Mouse (Mus musculus): ENCODE measurements around the gene Nova2.
A peak's percentile ranks its signal among the peaks of the same experiment; 100 is the strongest.

The Nova2 gene

DNA sequence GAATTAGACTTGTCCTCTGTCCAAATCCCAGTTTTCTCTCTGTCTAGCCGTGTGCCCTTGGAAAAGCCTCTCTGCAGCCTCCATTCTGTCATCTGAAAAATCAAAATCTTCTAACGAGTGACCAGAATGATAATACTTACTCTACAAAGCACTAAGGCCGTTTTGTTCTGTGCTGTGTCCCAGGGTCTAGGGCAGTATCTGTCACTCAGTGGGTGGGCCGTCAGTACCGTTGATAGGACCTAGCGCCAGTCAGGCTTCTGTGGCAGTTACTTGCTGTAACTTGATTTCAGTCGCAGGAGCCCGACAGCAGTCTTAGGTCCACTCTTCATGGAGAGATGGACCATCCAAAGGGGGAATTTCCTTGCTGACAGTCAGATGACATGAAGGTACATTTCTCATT lies 1.4 kb upstream of the Nova2 start:
- DNase-seq (ENCODE audit: low spot score) = no peak

DNA sequence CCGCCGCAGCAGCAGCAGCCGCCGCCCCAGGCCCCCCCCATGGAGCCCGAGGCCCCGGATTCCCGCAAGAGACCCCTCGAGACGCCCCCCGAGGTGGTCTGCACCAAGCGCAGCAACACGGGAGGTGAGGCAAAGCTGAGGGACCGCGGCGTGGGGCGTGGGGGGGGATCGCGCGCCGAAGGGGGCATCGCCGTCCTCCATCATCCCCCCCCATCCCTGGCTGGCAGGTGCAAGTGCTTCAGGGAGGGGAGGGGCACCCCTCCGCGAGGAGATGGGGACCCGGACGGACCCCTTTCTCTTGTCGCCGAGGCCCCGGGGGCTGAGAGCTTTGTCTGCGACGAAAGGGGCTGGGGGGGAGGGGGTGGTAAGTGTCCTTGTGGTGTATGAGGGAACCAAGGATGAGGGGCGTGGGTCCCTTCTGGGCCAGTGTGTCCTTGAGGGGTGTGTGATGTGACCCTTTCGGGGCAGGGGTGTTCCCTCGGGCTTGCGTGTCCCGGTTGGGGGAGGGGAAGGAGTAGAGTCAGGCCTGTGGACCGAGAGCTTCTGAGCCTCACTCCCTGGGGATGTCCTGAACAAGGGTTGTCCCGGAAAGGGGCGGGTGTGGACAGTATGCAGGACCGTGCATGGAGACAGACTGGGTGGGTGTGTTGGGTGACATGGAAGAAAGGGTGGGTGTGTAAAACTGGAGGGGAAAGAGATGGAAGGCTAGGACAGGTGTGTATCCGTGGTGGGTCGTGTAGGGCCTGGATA lies 528 bp downstream of the Nova2 start:
- peak; percentile 70 for DNase-seq (ENCODE audit: low spot score)

DNA sequence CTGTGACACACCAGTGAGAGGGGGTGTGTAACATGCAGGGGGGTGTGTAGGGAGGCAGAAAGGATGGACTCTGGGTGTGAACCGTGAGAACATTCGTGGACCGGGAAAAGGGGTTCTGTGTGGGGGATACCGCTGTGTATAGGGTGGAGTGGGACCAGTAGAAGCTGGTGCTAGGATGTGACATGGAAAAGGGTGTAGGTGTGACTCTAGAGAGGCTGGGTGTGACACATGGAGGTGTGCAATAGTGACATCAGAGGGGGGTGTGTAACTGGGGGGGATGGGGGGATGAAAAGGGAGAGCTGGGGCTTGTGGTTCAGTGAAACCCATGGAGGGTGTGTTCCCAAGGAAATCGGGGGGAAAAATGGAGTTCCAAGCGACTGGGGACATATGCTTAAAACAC lies 1.2 kb downstream of the Nova2 start:
- no peak for DNase-seq (ENCODE audit: low spot score)

DNA sequence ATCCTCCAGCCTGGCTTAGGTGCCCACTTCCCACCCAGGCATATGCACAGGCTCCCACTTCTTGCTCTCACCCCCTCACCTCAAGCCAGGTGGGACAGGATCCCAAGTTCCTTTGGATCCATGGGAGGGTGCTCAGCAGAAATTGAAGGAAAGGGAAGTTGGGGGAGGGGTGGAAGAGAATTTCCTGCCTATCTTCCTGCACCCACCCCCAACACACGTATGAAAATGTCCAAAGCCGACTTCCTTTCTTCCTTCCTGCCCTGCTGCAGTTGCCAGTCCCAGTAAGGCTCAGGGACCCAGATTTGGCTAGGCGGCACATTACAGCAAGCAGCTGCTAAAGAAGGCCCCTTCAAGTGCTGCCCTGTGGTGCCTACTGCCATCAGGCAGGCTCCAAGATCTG lies 2.1 kb downstream of the Nova2 start:
- DNase-seq (ENCODE audit: low spot score) = peak; percentile 71

DNA sequence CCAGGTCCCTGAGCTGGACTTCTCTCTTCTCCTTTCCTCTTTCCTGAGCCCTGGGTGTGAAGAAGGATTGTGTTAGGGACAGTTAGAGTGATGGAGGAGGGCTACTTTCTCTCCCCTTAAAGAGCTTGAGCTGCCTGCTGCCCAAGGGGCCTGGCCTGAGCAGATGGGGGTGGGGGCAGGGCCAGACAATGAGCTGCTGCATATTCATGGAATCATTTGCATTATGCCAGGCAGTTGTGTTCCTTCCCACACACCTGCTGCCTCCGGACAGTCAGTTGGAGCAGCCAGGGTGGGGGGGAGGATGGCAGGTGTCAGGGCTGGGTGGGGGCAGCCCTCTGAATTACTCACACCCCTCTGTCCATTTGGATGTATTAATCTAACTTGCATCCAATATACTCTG lies 16.7 kb downstream of the Nova2 start:
- DNase-seq (ENCODE audit: low spot score) = no peak

DNA sequence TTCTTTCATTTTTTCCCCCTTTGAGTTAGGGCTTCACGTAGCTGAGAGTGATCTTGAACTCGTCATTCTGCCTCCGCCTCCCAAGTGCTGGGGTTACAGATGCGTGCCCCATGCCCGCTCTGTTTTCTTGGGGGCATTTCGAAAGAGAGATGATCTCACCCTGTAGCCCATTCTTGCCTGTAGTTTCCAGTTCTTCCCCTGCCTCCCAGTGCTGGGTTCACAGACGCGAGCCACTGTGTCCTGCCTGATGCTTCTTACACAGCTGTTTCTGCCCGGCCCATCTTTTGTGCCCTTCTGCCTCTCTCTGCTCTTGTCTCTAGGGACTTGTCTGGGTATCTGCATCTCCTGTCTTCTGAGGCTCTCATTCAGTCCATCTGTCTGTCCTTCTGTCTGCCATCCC lies 17.1 kb downstream of the Nova2 start:
- no peak for DNase-seq (ENCODE audit: low spot score)

DNA sequence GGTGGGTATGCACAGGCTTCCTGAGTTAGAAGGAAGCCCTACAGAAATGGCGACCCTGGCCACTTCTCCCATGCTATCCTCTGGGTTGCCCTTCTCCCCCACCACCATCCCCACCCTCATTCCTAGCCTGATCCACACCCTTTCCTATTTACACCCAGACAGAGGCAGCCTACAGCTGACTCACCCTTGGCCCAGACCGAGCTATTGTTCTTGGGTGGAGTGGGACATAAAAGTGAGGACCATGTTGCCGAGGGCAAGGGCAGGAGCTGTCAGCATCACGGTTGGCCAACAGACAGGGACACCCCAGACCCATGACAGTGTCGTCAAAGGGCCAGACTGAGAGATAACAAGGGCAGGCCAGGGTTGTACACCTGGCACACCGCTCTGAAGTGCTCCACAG lies 22.5 kb downstream of the Nova2 start:
- peak; percentile 87 for DNase-seq (ENCODE audit: low spot score)

DNA sequence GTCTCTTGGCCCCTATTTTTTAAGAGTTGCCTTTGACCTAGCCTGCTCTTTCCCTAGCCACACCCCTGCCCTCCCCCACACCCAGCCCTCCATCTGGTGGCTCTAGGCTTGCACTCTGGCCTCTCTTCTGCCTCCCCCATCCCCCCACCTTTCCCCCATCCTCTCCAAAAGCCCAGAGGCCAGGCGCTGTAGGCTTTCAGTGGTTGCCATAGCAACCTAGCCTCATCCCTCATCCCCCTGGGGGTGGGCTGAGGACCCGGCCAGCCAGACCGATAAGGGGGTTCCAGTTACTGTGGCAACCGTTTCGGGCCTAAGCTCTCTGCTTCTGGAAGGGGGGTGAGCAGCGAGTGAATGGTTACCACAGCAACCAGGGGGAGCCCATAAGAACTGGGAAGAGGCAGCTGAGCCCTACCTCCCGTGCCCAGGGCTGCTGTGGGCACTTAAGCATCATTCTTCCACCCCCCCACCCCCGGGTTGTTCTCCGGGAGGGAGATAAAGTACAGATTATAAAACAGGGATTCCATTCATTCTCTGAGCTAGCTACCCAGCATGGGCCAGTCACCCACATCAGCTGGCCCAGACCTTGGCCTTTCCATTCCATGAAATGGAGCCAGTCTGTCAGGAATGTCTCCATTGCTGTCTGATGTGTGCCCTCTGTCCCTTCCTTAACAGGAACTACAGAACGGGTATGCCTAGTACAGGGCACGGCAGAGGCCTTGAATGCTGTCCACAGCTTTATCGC lies 24.3 kb downstream of the Nova2 start:
- DNase-seq (ENCODE audit: low spot score) = no peak

DNA sequence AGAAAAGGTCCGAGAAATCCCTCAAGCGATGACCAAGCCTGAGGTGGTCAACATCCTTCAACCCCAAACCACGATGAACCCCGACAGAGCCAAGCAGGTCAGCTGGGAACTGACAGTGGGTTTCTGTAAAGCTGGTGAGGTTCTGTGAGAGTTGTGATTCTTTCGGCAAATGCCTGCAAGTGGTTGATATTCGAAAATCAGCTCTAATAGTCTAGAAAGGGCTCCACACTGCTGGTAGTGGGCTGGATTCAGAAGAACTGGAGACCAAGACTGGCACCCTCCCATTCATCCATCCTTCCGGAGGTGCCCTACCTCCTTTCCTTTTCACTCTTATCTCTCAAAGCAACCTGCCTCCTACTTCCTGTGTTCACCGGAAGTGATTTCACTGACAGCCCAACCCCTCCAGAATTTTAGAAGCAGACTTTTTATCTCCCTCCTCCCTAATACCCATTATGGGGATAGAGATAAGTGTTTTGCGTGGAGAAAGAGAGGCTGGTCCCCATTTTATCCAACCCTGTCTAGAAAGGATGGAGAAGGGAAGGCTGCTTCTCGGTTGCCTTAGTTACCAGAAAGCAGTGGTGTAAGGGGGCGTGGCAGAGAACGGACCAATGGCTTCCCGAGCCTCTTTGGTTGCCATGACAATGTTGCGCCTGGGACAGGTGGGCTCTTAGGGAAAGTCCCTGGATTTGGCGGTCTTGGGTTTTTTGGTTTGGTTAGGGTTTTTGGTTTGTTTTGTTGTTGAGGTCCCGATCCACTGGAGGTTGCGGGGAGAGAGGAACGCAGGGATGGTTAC lies 25.0 kb downstream of the Nova2 start:
- DNase-seq (ENCODE audit: low spot score) = no peak

DNA sequence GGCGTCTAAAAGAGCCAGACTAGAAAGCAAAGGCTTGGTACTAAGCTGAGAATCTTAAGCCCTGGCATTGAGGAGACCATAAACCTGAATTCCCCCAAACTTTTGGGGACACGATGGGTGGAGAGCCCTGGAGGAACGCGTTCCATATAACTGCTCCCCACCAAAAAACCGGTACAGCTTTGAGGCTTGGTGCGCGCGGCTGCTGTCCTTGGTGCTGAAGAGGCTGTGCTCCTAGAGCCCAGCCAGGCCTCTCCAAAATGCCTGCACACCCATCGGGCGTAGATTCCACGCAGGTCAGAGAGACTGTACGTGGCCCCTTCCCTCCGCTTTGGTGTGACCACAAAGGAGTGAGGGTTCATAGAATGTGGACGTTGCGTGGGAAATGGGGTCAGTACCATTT lies 25.7 kb downstream of the Nova2 start:
- no peak for DNase-seq (ENCODE audit: low spot score)

DNA sequence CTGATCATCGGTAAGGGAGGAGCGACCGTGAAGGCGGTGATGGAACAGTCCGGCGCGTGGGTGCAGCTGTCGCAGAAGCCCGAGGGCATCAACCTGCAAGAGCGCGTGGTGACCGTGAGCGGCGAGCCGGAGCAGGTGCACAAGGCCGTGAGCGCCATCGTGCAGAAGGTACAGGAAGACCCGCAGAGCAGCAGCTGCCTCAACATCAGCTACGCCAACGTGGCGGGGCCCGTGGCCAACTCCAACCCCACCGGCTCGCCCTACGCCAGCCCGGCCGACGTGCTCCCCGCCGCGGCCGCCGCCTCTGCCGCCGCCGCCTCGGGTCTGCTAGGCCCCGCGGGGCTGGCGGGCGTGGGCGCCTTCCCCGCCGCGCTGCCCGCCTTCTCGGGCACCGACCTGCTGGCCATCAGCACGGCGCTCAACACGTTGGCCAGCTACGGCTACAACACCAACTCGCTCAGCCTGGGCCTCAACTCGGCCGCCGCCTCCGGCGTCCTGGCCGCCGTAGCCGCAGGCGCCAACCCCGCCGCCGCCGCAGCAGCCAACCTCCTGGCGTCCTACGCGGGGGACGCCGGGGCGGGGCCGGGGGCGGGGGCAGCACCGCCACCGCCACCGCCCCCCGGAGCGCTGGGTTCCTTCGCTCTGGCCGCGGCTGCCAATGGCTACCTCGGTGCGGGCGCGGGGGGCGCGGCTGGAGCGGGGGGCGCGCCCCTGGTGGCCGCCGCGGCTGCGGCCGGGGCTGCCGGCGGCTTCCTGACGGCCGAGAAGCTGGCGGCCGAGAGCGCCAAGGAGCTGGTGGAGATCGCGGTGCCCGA lies 32.1 kb downstream of the Nova2 start:
- peak; percentile 37 for DNase-seq (ENCODE audit: low spot score)

DNA sequence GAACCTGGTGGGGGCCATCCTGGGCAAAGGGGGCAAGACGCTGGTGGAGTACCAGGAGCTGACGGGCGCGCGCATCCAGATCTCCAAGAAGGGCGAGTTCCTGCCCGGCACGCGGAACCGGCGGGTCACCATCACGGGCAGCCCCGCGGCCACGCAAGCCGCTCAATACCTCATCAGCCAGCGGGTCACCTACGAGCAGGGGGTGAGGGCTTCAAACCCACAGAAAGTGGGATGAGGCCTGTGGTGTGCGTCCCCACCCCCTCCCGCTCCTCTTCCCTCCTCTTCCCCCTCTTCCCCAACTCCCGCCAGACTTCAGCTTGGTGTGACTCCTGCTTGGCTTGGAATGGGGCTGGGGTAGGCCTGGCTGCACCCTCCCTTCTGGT lies 32.7 kb downstream of the Nova2 start:
- no peak for DNase-seq (ENCODE audit: low spot score)

DNA sequence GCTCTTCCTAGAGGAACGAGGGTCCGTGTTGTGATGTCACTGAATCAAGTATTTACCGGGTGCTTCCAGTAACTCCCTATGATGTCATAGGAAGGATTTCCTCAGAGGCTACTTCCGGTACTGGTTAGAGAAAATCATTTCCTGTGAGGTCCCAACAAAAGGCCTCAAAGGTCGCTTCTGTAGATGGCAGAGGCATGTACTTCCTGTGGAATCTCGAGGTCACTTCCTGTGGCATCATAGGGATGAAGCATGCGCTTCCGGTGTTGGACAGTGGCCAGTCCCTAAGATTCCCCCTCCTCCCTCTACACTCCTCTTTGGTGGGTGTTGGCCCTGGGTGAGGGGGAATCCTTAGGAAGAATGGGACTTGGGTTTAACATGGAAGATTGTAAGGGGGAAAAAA lies 33.8 kb downstream of the Nova2 start:
- DNase-seq (ENCODE audit: low spot score) = peak; percentile 67

DNA sequence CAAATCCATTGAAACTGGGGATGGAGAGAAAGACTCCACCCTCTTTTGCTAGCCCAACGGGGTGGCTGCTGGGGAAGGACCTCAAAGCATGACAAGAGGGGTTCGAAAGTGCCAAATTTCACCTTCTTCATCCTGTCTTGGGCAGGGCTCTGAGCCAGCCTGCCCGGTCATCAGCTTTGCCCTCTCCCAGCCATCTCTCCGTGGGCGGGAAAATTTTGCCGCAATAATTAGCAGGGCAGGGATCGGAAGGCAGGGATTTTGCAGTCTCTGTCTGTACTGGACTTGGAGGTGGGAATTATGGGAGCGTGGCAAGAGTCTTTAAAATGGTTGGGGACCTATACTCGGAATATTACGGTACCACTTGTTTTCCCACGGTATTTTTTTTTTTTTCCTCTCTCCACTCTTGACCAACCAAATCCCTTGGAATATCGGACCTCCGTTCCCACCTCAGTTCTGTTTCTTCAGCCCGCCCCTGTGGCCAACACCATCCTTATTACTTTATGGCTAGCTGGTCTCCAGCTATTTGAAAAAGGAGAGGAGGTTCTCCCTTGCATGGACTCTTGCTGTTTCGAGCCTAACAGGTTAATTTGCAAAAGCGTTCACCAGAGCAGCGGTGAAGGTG lies 36.6 kb downstream of the Nova2 start:
- DNase-seq (ENCODE audit: low spot score) = no peak

DNA sequence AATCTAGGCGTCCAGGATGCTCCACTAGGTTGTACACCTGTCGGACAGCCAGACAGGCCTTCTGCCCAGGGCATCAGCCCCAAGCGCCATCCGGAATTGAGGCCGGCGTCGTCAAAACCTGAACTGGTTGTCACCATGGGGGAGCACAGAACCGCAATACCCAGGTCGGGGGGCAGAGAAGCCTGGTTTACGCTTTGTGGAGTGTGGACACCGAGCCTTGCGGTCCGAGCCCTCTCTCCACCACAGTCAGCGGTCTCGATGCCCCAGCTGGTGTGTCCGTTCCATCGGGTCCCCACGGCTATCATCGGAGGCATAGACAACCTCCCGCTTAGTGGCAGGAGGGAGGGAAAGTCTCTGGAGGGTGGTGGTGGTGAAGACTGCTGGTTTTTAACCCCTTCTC lies 37.1 kb downstream of the Nova2 start:
- DNase-seq (ENCODE audit: low spot score) = no peak

DNA sequence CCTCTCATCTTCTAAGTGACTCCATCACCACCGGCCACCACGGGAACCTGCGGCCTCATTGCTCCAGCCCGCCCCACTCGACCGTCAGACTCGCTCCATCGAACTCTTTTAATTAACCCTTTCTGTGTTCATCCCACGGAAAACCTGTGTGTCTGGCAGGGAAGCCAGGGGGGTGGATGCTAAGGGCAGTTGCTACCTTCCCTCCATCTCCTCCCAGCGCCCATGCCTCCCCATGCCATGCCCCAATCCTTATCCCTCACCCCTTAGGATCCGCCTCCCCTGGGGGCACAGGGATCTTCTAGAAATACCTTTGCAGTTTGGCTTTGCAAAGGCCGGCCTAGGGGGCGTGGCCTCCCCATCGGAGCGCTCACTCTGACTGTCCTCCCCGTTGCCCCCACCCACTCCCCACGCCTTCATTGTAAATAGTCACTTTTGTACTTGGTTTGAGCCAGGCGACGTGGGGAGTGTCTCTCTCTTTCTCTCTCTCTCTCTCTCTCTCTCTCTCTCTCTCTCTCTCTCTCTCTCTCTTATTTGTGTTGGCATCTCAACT lies 37.7 kb downstream of the Nova2 start:
- DNase-seq (ENCODE audit: low spot score) = no peak

DNA sequence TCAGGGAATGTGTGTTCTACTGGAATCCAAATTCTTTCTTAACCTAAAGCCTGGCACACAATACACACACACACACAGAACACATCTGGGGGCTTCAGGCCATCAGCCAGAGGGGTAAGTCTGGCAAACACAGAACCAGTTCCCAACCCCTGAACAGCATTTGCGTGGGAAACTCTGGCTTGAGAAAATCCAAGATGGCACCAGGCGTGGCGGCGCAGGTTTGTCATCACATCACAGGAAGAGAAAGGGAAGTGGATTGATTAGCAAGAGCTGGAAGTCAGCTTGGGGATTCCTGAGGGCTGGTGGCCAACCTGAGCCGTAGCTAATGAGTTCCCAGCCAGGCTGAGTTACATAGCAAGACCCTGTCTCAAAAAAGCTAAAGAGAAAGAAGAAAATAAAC lies 39.6 kb downstream of the Nova2 start:
- no peak for DNase-seq (ENCODE audit: low spot score)

DNA sequence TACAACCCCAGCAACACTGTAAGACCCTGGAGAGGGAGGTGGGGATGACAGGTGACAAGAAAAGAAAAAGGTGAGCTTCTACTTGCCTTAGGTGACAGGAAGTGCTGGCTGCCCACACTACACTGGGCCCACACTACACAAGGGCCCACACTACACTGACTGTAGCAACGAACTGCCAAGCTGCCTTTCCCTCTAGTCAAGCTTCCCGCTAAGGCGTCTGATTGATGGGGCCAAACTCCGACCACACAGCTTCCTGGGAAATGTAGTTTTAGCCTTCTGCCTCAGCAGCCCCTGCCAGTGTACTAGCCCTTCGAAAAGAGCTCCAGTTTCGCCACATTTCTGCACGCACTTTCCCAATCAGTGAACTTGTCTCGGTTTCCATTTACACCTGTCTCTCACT lies 41.9 kb downstream of the Nova2 start:
- no peak for DNase-seq (ENCODE audit: low spot score)

DNA sequence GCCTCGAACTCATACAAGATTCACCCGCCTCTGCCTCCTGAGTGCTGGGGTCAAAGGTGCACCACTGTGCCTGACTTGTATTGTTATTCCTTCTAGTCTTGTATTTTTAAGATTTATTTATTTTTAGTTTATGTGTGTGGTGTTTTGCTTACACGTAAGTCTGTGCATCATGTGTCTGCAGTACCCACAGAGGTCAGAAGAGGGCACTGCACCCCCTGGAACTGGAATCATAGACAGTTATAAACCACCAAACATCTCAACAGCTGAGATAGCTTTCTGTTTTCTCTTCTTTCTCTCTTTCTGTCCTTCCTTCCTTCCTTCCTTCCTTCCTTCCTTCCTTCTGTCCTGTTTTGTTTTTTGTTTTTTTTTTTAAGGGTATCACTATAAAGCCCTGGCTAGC lies 45.3 kb downstream of the Nova2 start:
- DNase-seq (ENCODE audit: low spot score) = no peak

DNA sequence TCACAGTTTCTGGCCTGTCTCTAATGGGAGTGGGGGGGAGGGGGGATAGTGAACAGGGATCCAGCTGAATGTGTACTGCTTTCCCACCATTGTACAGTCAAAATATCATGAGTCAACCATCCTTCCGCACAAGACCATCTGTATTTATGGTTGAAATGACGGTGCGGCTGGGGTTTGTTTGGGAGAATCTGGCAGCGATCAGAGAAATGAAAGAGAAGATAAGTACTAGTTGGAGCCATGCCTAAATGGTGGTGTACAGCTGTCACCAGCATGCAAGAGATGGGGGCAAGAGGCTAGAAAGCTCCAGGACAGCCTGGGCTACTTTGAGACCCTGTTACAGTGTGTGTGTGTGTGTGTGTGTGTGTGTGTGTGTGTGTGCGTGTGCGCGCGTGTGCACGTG lies 52.7 kb downstream of the Nova2 start:
- no peak for DNase-seq (ENCODE audit: low spot score)

DNA sequence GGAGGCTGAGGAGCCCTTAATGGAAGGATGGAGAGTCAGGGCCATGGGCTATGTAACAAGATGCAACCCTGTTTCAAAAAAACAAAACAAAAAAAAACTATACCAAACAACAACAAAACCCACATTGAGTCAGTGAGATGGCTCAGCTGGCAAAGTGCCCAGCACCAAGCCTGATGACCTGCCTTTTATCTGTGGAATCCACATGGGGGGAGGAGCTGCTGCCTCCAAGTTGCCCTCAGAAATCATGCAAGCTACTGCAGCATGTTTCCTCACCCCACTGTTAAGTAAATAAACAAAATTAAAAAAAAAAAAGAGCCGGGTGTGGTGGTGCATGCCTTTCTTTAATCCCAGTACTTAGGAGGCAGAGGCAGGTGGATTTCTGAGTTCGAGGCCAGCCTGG lies 60.8 kb downstream of the Nova2 start:
- no peak for DNase-seq (ENCODE audit: low spot score)

All from lung, postnatal 25 days (tissue).